Mouse (Mus musculus) lung, embryonic 15.5 days (tissue): ENCODE measurements at regions not wholly inside any gene's neighbourhood (a gene's known extent, or its start where the extent isn't known, plus 50 kb on each side); places are given as distances from the start of the nearest gene placed in this dataset.
"Not testable (repeated sequence)": the region's sequence is repeated elsewhere in the genome, so short reads cannot be mapped to it uniquely, and the experiment has no call there.

ENCODE experiments used
- ATAC-seq: fragments of 200-750 bp; cut with Nextera tagmentation; 2 replicates; pipeline ENCODE4 v1.8.0; 2017; ENCODE audit warnings: moderate number of reproducible peaks, borderline replicate concordance; ENCODE audit not compliant: low FRiP score, low TSS enrichment; ENCODE audit errors: extremely low read depth
- H3K27ac ChIP-seq: fragments of 300-500 bp; sonication (generic); 2 replicates; pipeline ENCODE4 v1.5.1; 2015; ENCODE audit warnings: moderate library complexity, mild to moderate bottlenecking, inconsistent platforms
- H3K27me3 ChIP-seq: fragments of 300-500 bp; sonication (generic); 2 replicates; pipeline ENCODE4 v1.6.1; 2015; ENCODE audit warnings: inconsistent platforms
- H3K36me3 ChIP-seq: fragments of 300-500 bp; sonication (generic); 2 replicates; pipeline ENCODE4 v1.6.1; 2015; ENCODE audit warnings: inconsistent platforms
- H3K4me1 ChIP-seq: fragments of 300-500 bp; sonication (generic); 2 replicates; pipeline ENCODE4 v1.6.1; 2015; ENCODE audit warnings: inconsistent platforms
- H3K4me2 ChIP-seq: fragments of 300-500 bp; sonication (generic); 2 replicates; pipeline ENCODE4 v1.6.1; 2015; ENCODE audit warnings: inconsistent platforms, mild to moderate bottlenecking, moderate library complexity
- H3K4me3 ChIP-seq: fragments of 300-500 bp; sonication (generic); 2 replicates; pipeline ENCODE4 v1.5.1; 2015; ENCODE audit warnings: mild to moderate bottlenecking, inconsistent platforms
- H3K9ac ChIP-seq: fragments of 300-500 bp; sonication (generic); 2 replicates; pipeline ENCODE4 v1.6.1; 2015; ENCODE audit warnings: inconsistent platforms
- H3K9me3 ChIP-seq: fragments of 300-500 bp; sonication (generic); 2 replicates; pipeline ENCODE4 v1.6.1; 2016; ENCODE audit warnings: inconsistent platforms
- WGBS: fragments of 180-500 bp; shearing (Covaris S2); methylation state at CpG from one replicate; pipeline ENCODE4 v1.1.7; 2015; 5-methylcytosine and 5-hydroxymethylcytosine counted together

- H3K27ac ChIP-seq, H3K36me3 ChIP-seq, H3K9ac ChIP-seq, H3K27me3 ChIP-seq, H3K4me3 ChIP-seq, H3K9me3 ChIP-seq, H3K4me2 ChIP-seq, ATAC-seq, H3K4me1 ChIP-seq: not testable (repeated sequence)
- WGBS, result 73% methylated on average over 5 of the region's 5 CpGs
These were observed 200.8 kb downstream of the Gm21738 start for GRCm38 (mm10) chr14:19217916-19218315.

GRCm38 (mm10) chr14:19208507-19208906 is 210.2 kb downstream of the Gm21738 start:
- Histone ChIP-seq H3K27me3 (no peaks in the 10 kb centered on the region), H3K9me3 (no peaks in the 10 kb centered on the region), H3K9ac (no peak overlapping the region), H3K27ac (no peak overlapping the region), H3K4me2 (no peak overlapping the region), H3K4me1 (no peaks in the 10 kb centered on the region), H3K4me3 (no peak overlapping the region), H3K36me3 (no peaks in the 10 kb centered on the region)
- WGBS, result 22% methylated on average over 4 of the region's 4 CpGs
- no peak for ATAC-seq

- H3K36me3 ChIP-seq, ATAC-seq: not testable (repeated sequence)
These were observed 238.5 kb downstream of the Gm21738 start for GRCm38 (mm10) chr14:19180203-19180602.

GRCm38 (mm10) chr14:19178060-19178459 is 240.7 kb downstream of the Gm21738 start:
- H3K27ac ChIP-seq, H3K36me3 ChIP-seq, H3K4me3 ChIP-seq, H3K9ac ChIP-seq, H3K9me3 ChIP-seq, H3K4me1 ChIP-seq, ATAC-seq, H3K4me2 ChIP-seq, H3K27me3 ChIP-seq: not testable (repeated sequence)
- WGBS, result 65% methylated on average over 3 of the region's 3 CpGs

More at GRCm38 (mm10) chr14:19180203-19180602, 238.5 kb downstream of the Gm21738 start:
- not testable (repeated sequence) for H3K9me3 ChIP-seq, H3K4me1 ChIP-seq, H3K27ac ChIP-seq, H3K9ac ChIP-seq, H3K27me3 ChIP-seq, H3K4me3 ChIP-seq, H3K4me2 ChIP-seq
- 59% methylated on average over 9 of the region's 9 CpGs for WGBS

- no peak for ATAC-seq
- H3K4me3 ChIP-seq, result no peak overlapping the region
- no peaks in the 10 kb centered on the region for H3K4me1 ChIP-seq
These were observed 243.4 kb downstream of the Gm21738 start for GRCm38 (mm10) chr14:19175288-19175687.

GRCm38 (mm10) chr14:19170300-19171022 is 248.3 kb downstream of the Gm21738 start:
- 62% methylated on average over 4 of the region's 4 CpGs for WGBS
- not testable (repeated sequence) for H3K9me3 ChIP-seq, H3K27me3 ChIP-seq, H3K27ac ChIP-seq, H3K9ac ChIP-seq, H3K4me1 ChIP-seq, H3K4me2 ChIP-seq, H3K4me3 ChIP-seq, H3K36me3 ChIP-seq, ATAC-seq

More at GRCm38 (mm10) chr14:19175288-19175687, 243.4 kb downstream of the Gm21738 start:
- H3K36me3 ChIP-seq, result no peaks in the 10 kb centered on the region
- no peaks in the 10 kb centered on the region for H3K9me3 ChIP-seq
- 13% methylated on average over 2 of the region's 2 CpGs for WGBS
- no peak overlapping the region for H3K9ac ChIP-seq
- no peak overlapping the region for H3K4me2 ChIP-seq
- no peaks in the 10 kb centered on the region for H3K27me3 ChIP-seq
- no peak overlapping the region for H3K27ac ChIP-seq

GRCm38 (mm10) chr14:19166821-19167220 is 251.9 kb downstream of the Gm21738 start:
- Histone ChIP-seq H3K4me2 (no peak overlapping the region), H3K4me1 (no peaks in the 10 kb centered on the region), H3K4me3 (no peak overlapping the region), H3K36me3 (no peaks in the 10 kb centered on the region), H3K27ac (no peak overlapping the region), H3K9me3 (no peaks in the 10 kb centered on the region; the same call in 1 of the 2 replicates), H3K9ac (no peak overlapping the region), H3K27me3 (no peaks in the 10 kb centered on the region)
- no peak for ATAC-seq

- H3K27me3 ChIP-seq, ATAC-seq, H3K4me2 ChIP-seq, H3K36me3 ChIP-seq, H3K9ac ChIP-seq, H3K4me3 ChIP-seq, H3K9me3 ChIP-seq, H3K27ac ChIP-seq, H3K4me1 ChIP-seq: not testable (repeated sequence)
- WGBS, result 74% methylated on average over 6 of the region's 6 CpGs
These were observed 245.8 kb upstream of the Ube2e2 start for GRCm38 (mm10) chr14:19139875-19140274.

GRCm38 (mm10) chr14:19131532-19131931 is 237.5 kb upstream of the Ube2e2 start:
- H3K4me2 ChIP-seq, result no peak overlapping the region
- H3K9ac ChIP-seq, result no peak overlapping the region
- ATAC-seq, result peak; percentile 31; the same call in 1 of the 2 replicates
- H3K27ac ChIP-seq, result no peak overlapping the region
- 33% methylated on average over 1 of the region's 1 CpGs for WGBS
- H3K27me3 ChIP-seq, result no peaks in the 10 kb centered on the region
- no peak overlapping the region for H3K4me3 ChIP-seq
- H3K9me3 ChIP-seq, result no peaks in the 10 kb centered on the region
- no peaks in the 10 kb centered on the region for H3K4me1 ChIP-seq
- H3K36me3 ChIP-seq, result no peaks in the 10 kb centered on the region
